Mouse (Mus musculus): ENCODE results near the gene Naa15.

DNA sequence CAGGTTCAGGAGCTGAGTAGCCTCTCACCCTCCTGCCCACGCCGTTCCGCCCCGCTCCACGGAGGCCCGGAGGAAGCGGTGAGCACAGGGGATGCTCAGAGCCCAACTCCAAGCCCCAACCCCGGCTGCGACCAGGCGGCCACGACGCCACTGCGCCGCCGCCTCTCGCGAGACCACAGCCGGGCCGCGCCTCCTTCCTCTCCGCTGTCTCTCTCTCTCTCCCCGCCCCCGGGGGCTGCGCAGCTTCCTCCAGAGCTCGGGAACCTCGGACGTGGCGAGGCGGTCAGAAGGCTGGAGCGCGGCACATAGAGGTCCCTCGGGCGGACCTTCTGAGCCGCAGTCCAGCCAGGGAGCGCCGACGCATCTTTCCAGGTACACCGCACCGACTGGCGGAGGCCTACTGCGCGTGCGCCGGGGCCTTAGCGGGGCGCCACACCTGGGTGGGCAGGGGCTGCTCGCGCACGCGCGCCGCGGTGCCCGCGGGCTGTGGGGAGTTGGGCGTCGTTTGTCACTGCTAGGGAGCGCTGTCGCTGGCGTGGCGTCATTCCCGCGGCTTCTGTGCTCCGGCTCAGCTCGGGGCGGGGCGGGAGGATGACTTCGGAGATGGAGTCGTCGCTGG lies 68.9 kb downstream of the Naa15 start, which contains the start of gene Rab33b:
- peak; percentile 14; the same call in 1 of the 2 replicates for TF ChIP-seq CTCF (IDR thresholded peaks at IDR 0.05; ENCODE audit: borderline replicate concordance, insufficient read depth, low read length)
- peak; percentile 98 for TF ChIP-seq POLR2A (IDR thresholded peaks at IDR 0.05; ENCODE audit: low read depth, low read length)
